Mouse (Mus musculus) layer of hippocampus, postnatal 25 days (tissue): ENCODE measurements at regions not wholly inside any gene's neighbourhood (a gene's known extent, or its start where the extent isn't known, plus 50 kb on each side); places are given as distances from the start of the nearest gene placed in this dataset.

Experiments
- DNase-seq, 2 experiments: peaks; one replicate each; pipeline ENCODE4 v3.0.0; 2022; ENCODE audit warnings: mixed read lengths in 2 of 2, low spot score in 1 of 2; ENCODE audit errors: extremely low spot score in 1 of 2

DNA sequence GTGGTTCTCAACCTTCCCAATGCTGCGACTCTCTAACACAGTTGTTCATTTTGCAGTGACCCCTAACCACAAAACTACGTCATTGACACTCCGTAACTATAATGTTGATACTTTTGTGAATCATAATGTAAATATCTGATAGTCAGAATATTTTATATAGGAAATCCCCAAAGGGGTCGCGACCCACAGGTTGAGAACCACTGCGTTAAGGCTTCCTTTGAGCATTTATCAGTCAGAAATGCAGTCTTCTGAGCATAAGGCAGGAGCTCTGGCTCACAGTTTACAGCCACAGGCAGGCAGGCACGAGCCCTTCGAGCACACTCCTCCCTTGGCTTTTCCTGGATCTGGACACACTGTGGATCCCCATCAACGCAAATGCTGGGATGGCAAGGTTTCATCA lies 57.0 kb downstream of the Nxnl2 start:
- DNase-seq = no peak

DNA sequence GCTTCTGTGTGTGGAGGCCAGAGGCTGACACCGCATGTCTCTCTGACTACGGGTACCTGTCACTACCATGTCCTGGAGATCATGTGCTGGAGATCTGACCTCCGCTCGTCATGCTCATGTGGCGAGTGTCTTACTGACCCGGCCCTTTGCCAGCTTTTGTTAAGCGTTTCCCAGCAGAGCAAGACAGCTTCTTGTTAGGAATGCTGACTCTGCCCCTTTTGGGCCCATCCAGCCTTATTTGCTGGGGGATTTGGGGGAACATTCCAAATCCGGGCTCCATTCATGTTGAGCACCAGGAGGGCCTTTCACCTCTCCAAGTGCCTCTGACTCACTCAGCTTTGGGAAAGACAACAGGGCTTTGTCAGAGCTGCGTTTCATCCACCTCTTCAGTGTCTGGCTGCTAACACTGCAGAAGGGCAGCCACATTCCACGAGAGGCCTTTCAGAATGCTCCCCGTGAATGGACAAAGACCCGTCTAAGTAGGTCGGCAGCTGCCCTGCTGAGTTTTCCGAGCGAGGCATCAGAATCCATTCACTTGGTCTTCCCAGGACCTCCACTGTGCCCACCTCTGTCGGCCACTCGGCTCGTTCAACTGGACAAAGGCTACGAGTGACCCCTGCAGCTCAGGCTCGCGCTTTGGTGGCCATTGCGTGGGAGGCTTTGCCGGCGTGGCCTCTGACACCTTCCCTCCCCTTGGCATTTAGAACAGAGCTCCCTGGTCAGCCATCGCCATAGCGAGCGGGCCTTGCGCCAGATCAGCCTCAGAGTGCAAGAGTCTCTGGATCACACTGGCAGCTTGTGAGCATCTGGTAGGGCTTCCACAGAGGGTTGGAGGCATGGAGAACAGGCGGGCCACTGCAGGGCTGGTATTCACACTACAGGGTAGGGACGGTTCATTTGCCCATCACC lies 58.3 kb downstream of the Nxnl2 start:
- no peak for DNase-seq

DNA sequence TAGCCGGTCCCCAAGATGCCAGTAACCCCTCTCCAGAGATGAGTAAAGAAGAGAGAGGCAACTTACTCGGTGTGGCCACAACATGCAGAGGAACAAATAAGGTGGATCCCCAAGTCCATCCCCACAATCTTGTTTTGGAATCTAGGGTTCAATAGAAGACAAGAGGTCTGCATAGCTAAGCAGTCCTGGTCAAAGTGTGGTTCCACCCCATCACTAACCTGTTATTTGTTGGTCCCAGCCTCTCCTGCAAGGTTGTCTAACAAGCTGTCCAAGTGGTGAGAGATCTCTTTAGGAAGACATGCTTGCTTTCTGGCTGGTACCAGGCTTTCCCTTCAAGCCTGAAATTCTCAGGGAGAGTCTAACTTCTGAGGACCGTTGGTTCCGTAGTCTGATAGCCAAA lies 59.0 kb downstream of the Nxnl2 start:
- no peak for DNase-seq

DNA sequence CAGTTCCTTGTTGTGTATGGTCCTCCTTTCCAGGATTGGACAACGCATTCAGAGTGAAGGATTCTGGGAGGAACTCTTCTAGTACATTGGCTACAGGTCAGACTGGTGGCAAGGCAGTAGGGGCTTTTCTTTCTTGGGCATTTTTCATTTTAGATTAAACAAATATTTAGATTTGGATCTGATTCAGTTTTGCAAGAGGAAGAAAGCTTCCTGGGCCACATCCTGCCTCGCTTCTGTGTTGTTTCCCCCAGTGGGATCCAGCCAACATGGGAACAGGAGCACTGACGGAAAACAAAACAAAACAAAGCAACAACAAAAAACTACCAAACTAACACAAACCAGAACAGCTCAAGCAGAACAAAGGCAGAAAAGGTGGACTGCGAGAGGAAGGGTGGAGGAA lies 60.8 kb downstream of the Nxnl2 start:
- DNase-seq = no peak

DNA sequence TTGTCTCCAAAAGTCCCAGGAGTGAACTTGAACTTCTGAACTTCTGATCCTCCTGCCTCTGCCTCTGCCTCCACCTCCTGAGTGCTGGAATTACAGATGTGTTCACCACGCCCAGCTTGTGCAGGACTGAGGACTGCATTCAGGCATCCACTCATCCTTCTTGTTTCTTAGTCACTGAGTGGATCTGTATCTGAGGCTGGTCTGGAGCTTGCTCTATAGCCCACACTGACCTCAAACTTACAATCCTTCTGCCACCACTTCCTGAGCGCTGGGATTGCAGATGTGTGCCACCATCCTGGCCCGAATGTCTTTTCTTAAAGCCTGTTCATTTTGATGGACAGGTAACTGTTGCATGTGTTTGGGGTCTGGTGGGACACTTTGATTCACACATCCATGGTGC lies 76.6 kb downstream of the Nxnl2 start:
- no peak for DNase-seq

DNA sequence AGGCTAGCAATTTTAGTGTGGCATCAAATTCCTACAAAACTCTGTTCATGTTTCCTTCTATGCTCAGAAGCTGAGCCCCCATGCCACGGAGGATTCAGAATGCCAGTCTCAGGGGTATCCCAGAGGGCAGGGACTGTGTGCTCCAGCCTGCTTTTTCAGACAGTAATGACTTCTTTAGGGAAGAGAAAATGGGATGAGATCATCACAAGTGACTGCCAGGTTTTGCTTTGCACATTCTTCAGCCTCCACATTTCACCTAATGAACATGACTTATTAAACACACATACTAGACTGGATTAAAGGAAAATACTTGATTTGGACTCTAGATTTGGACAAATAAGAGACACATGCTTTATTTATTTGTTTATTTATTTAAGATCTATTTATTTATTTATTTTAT lies 82.5 kb downstream of the Nxnl2 start:
- DNase-seq = no peak

DNA sequence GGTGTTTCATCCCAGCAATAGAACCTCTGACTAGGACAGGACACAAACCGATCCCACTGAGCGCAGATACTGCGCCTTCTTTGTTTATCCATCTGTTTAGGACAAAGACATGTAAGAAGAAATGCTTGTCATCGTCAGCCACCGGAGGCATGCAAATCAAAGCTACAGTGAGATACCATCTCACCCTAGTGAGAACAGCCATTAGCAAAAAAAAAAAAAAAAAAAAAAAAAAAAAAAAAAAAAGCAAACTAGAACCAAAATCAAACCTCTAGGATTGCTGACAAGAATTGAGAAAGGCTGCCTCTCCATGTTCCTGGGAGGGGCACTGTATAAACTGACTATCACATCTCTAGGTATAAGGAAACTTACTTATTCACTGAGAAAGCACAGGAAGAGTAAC lies 84.9 kb downstream of the Nxnl2 start:
- DNase-seq = no peak

DNA sequence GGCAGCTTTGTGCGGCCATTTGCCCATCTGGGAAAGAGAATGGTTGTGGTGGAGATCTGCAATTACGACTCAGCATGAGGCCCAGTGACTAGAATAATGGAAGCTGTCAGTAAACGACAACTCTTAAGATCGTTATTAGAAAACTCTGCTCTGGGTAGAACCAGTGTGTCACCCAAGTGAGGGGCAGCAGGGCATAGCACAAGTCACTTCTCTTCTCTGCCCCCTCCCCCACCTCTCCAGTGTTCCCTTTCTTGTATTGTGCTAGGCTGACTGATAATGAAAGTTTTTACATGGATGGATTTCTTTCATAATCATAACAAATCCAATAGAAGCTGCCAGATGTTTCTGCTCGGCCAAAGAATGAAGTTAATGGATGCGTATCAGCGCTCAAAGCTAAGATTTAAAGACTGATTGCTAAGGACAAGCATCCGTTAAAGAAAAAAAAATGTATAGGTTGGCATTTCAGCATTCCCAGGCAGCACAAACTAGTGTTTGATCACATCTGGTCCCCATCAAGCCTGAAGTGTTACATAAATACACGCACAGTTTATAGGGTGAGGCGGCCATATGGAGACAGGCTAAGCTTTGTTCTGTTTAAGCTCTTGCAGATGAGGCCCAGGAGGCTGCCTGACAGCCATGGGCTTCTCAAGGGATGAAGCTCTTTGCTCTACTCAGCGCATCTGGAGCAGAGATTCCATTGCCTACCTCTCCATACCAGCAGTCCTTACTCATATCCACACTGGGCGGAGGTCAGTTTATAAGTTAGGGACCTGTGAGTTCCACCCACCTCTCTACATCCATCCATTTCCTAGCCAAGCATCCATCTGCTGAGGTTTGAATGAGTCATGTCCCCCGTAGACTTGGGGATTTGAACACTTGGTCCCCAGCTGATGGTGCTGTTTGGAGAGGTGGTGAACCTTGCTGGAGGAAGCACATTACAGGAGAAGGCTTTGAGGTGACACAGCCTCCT lies 88.2 kb downstream of the Nxnl2 start:
- DNase-seq = no peak

DNA sequence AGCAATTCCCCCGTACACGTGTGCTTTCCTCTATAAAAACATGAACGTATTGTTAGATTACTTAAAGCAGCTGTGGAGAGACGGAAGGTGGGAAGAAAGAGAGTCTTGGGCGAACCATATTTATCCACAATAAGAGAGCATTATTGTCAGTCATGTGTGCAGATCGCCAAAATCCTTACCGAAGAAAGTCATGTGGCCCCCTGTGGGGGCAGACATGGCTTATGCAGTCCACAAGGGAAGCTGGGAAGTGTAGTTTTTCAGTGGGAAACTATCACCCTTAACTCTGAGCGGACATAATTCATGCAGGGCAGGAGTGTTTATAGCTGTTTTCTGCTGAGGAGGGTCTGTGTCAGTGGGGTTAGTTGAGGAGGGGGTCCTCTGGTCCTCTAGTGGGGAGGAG lies 90.8 kb downstream of the Nxnl2 start:
- DNase-seq = peak in 1 of 2 experiments; percentile 16

DNA sequence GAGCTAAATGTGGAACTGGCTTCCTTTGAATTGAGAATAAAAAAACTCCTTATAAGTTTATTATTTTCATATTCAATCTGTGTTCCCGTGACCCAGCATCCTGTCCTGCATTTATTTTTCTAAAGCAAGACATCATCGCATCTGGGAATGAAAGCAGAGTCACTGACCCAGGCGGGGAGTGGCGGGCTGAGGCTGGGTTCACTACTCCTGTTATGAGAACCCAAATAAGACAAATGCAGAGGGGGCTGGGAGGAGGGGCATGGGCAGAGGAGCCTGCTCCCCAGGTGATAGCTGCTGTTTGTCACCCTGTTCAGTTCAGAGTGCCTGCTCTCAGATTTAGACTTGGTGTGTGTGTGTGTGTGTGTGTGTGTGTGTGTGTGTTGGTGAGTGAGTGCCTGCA lies 102.0 kb downstream of the Nxnl2 start:
- DNase-seq = no peak

DNA sequence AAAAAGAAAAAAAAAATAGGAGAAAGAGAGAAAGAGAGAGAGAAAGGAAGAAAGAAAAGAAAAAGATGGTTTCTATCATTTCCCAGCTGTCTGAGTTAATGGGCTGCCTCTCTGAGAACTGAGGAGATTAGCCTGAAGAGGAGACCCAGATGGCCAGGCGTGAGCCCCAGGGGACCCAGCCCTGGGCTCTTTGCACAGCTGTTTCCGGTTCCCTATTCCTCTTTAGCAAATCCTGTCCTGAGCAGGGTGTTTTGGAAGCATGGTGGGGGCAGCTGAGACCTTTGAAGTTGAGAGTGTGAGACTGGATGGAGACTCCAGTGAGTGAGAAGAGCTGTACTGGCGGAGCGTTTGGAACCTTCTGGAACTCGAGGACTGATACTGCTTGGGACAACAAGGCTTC lies 103.8 kb downstream of the Nxnl2 start:
- DNase-seq = no peak

DNA sequence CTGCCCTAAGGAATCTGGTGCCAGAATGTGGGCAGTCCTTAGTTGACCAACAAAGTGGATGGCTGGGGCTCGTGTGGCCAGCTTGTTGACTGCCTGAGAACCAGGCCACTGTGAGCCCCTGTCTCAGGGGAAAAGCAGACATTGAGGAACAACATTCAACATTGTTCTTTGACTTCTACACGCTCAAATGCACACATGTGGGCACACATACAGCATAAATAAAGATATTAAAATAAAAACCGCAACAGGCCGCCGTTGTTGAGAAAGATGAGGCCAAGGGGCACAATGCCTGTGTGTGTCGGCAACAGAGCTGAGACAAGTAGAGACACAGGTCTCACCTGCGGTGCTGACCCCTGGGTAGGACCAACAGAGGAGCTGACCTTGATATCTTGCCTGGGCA lies 105.8 kb downstream of the Nxnl2 start:
- no peak for DNase-seq

DNA sequence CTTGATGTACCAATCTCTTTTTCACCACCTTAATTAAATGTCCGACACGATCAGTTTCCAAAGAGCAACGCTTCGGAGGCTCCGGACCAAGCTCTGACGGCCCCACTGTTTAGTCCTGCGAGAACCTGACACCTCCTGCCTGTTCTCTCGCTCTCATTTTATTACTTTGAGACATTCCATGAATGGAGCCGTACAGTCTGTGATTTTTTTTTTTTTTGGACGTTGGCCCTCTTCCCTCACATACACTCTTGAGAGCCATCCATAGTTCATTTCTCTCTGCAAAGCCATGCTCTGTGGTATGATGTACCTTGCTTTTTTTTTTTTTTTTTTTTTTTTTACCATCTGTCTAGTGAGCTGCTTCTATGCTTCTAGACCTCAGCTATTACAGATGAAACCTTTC lies 106.7 kb downstream of the Nxnl2 start:
- DNase-seq = no peak

DNA sequence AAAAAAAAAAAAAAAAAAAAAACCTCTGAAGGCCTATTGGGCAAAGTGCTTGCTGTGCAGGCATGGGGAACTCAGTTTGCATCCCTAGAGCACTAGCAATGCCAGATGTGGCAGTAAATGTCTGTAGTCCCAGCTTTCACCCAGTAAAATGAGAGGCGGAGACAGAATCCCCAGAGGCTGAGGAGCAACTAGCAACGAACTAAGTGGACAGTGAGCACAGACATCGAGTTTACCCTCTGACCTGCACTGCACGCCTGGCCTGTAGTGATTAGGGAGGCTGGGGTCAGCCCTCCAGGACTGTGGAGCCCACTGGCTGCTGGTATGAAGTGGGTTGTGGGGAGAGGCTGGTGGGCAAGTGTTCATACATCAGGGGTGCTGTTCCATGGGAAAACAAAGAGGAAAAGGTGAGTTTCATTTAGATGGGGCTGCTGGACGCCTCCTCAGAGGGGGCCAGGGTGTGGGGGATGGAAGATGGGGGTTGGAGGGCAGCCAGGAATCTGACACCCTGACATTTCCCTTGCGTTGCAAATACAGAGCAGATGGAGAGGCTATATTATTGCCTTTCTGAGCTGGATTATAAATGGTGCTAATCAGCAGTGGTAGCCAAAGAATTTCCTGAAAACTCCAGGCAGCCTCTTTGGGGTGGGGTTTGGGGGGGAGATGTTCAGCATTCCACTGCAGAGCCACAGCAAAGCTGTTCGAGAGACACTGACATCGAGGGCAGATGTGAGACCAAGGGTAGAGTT lies 109.0 kb downstream of the Nxnl2 start:
- DNase-seq = no peak

DNA sequence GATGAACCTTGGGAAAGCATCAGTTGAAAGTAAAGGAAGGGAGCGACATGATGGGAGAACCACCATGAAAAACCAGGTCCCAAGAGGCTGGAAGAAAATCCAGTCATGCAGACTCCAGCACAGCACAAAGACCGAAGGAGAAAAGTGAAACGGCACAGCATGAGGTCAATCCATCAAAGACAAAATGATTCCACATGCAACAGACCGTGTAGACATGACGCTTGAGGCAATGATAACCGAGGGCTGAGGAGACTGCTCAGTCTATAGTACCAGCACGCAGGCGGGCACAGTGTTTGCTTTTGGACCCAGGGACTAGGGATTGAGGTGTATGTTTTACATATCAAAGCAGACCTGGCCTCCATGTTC lies 109.5 kb downstream of the Nxnl2 start:
- no peak for DNase-seq

DNA sequence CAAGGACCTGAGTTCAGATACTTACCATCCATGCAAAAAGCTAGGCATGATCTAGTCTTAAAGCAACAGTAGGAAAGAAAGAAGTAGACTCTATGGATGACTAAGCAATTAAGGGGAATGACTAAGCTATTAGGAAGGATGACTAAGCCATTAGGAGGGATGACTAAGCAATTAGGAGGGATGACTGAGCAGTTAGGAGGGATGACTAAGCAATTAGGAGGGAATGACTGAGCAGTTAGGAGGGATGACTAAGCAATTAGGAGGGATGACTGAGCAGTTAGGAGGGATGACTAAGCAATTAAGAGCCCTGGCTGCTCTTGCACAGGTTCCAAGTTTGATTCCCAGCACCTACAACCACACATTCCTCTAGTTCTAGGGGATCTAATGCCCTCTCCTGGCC lies 113.9 kb downstream of the Nxnl2 start:
- DNase-seq = no peak

DNA sequence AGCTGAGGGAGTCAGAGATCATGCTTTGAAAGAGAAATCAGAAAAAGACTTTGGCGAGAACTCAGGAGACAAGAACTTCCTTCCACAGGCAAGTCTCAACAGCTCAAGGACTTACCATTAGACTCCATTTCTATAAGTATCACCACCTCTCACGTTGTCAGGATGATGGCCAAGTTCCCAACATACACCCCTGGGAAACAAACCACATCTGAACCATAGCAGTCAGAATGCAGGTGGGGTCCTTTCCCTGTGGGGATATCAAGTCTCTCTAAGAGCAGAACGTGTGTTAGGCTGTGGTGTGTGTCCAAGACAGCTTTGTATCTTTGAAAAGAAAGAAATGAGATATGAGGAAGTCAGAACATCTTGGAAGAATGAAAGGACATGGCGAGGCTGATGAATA lies 118.6 kb downstream of the Nxnl2 start:
- no peak for DNase-seq

DNA sequence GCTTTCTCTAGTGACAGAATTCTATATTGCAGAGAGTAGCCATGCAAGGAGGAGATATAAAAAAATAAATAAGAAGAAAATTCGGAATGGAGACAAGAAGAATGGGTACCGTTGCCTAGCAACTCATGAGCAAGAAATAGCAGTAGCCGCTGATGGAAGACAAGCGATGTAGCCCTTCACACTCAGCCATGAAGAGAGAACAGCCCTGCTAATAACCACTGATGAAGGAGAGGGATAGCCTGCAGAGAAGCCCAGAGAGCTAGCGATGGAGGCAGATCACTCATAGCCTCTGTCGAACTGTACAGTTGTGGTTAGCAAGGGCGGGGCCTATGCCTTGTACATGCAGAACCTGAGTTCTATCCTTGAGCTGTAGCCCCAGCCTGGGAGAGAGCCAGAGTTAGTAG lies 118.4 kb upstream of the S1pr3 start:
- peak in 1 of 2 experiments; percentile 14 for DNase-seq

DNA sequence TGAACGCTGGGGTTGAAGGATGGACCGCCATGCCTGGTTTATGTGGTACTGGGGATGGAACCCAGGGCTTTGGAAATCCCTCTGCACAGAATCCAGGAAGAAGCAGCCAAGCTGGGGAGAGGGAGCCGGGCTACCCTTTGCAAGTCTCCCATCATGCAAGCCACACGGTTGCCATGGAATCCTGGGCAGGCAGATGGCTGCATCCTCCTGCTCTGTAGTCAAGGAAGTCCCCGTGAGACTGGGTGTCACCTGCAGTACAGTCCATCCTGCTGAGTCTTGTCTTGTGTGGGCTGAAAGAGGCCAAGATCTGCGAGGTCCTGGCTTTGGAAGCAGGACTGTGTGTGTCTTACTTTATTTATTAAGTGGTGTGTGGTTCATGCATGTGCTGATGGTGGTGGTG lies 117.5 kb upstream of the S1pr3 start:
- no peak for DNase-seq

DNA sequence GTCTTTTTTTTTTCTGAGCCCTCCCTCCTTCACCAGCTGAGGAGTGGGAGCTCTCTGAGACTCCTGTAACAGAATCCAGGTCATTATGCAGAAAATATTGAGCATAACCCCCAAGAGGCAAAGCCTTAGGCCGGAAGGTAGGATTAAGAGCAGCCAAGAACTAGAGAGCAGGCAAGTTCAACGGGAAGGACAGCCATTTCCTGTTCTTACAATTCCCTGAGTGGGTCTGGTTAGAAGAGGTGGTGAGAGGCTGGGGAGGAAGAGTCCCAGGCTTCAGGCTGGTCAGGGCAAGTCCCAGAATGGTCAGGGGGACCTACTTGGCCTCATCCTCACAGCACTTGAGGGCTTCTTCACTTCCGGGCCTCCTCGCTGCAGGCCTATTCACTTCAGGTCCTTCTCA lies 115.4 kb upstream of the S1pr3 start:
- no peak for DNase-seq

DNA sequence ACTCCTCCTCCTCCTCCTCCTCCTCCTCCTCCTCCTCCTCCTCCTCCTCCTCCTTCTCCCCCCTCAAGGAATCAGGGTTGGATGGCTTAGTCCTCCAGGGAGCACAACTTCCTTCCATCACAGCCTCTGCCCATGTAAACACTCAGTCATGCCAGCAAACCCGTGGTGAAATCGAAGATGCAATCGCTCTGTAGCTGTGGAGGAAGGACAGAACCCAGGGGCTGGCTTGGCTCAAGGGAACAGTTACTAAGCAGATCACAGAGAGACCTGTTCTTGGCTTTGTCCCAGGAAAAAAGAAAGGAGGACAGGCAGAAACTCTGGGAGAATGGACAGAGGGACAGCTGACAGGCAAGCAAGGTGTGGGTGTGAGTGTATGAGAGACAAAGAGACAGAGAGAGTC lies 112.6 kb upstream of the S1pr3 start:
- DNase-seq = no peak
